8 mouse cellular contexts compared by ENCODE assay signal in the genomic region with DNA sequence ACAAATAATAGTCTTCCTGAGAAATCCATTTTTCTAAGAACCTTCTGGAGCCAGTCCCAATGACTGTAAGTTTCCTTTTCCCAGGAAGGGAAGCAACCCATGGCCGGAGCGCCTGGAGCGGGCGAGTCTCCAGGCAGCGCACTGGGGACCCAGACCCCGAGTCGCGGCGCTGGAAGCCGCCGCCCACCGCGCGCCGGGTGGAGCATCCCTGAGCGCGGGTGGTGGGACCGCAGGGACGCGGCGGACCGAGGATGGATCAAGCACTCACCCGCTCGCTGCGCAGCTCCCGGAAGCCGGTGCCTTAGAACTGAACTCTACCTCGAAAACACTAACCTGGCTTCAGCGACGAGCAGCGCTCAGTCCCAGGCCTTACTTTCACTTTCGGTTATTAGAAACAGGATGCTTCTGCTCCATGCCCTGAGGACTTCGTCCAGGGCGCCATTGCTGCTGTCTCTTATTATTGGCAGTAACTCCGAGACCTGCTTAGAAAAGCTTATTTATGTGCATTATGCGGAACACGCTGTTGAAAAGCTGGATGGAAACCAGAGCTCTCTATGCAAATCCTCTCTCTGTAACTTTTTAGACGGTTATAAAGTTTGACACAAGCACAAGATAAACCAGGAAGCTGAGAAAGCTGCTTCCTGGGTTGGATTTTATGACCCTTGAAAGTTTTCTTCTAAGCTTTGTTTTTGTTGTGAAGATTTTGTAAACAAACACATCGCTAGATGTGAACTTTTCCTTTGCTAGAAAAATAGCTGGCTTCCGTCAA. TPM values are rescaled to one million over a fixed set of nuclear protein-coding genes. Genes with fewer than 3 reads are reported as not detected.
DNase-seq lines count a peak whose midpoint lies in the region; ATAC-seq and TF ChIP-seq lines count a peak whose summit lies in the region.

No protein-coding gene starts in this region.

- no peaks in the 10 kb centered on the region for H3K27me3 ChIP-seq in MEL (ENCODE audit: control insufficient read depth in 1 of 2, insufficient read depth in 2 of 2, low read length in 2 of 2)
- no peaks in the 10 kb centered on the region for H3K27me3 ChIP-seq in forebrain, embryonic 11.5 days (ENCODE audit: control insufficient read depth, insufficient read depth, low read length)
- H3K27me3 ChIP-seq in lung, embryonic 15.5 days = no peaks in the 10 kb centered on the region

- peak; percentile 86 for ATAC-seq in forebrain, embryonic 11.5 days (replicated peaks; ENCODE audit: low FRiP score)
- ATAC-seq in lung, embryonic 15.5 days (ENCODE audit: borderline replicate concordance, extremely low read depth, low FRiP score, low TSS enrichment) = peak; percentile 87
- peak; percentile 92 for ATAC-seq in neutrophil, adult 5-6 weeks (ENCODE audit: extremely low read depth, insufficient number of reproducible peaks, low FRiP score, poor library complexity, severe bottlenecking)

- no peak for TF ChIP-seq CTCF in MEL (IDR thresholded peaks at IDR 0.05 in 2 of 3, conservative IDR thresholded peaks at IDR 0.05 in 1 of 3; ENCODE audit: control insufficient read depth in 1 of 3, insufficient read depth in 1 of 3, low read depth in 2 of 3, low read length in 3 of 3, poor library complexity in 1 of 3, severe bottlenecking in 1 of 3)

- peak overlapping the region; percentile 71 for H3K4me2 ChIP-seq in forebrain, embryonic 11.5 days (ENCODE audit: low read depth, low read length, severe bottlenecking)
- peak overlapping the region; percentile 65 for H3K4me2 ChIP-seq in lung, embryonic 15.5 days

- peak overlapping the region; percentile 91 for H3K27ac ChIP-seq in MEL (ENCODE audit: control insufficient read depth, low read depth, low read length)
- no peak overlapping the region for H3K27ac ChIP-seq in forebrain, embryonic 11.5 days (ENCODE audit: low read depth, low read length)
- H3K27ac ChIP-seq in lung, embryonic 15.5 days = peak overlapping the region; percentile 90

- WGBS in forebrain, embryonic 11.5 days = 4% methylated on average over 40 of the region's 40 CpGs
- WGBS in large intestine, adult 2 months = 3% methylated on average over 40 of the region's 40 CpGs
- 2% methylated on average over 40 of the region's 40 CpGs for WGBS in lung, embryonic 15.5 days

- no peaks in the 10 kb centered on the region for H3K79me2 ChIP-seq in MEL (ENCODE audit: control insufficient read depth, insufficient read depth, low read length, poor library complexity)

- DNase-seq in MEL (ENCODE audit: low read depth, low spot score) = peak; percentile 79
- peak; percentile 30 for DNase-seq in c-Kit-positive CD71-negative TER-119-negative erythroid progenitor cells, embryonic 14.5 days (ENCODE audit: low read depth)
- peak; percentile 74 for DNase-seq in forebrain, embryonic 11.5 days (ENCODE audit: low spot score)
- peak; percentile 28 for DNase-seq in heart, postnatal 25 days (ENCODE audit: low spot score)
- DNase-seq in large intestine, adult 2 months (ENCODE audit: low read depth, low spot score) = peak; percentile 57
- DNase-seq in thymus, postnatal 10 days (ENCODE audit: low spot score in 2 of 2) = peak; percentile 48 to 53

- TF ChIP-seq EP300 in MEL (IDR thresholded peaks at IDR 0.05; ENCODE audit: low read depth in 1 of 2, low read length in 2 of 2) = no peak

- peak overlapping the region; percentile 73 to 77 for H3K4me3 ChIP-seq in MEL (ENCODE audit: control insufficient read depth in 1 of 2, insufficient read depth in 1 of 2, low read depth in 2 of 2, low read length in 2 of 2)
- peak overlapping the region; percentile 56 for H3K4me3 ChIP-seq in forebrain, embryonic 11.5 days (ENCODE audit: low read depth, low read length)
- H3K4me3 ChIP-seq in lung, embryonic 15.5 days = peak overlapping the region; percentile 65

- intact Hi-C loops in heart, postnatal 25 days (cut with DNase I) = loop anchor here (2.0 to 10.0 kb wide), 2 partner anchors 100 to 452 kb away; a partner anchor contains a TSS

- peak overlapping the region; percentile 81 for H3K9ac ChIP-seq in MEL (ENCODE audit: control insufficient read depth, low read depth, low read length, poor library complexity, severe bottlenecking)
- H3K9ac ChIP-seq in forebrain, embryonic 11.5 days (ENCODE audit: low read length) = peak overlapping the region; percentile 75
- H3K9ac ChIP-seq in lung, embryonic 15.5 days = peak overlapping the region; percentile 68

- H3K36me3 ChIP-seq in MEL (ENCODE audit: control insufficient read depth in 1 of 2, insufficient read depth in 2 of 2, low read length in 2 of 2) = peaks cover 0 to 3% of the 10 kb centered on the region in 2 experiments; a peak in 1 of 4 replicates
- no peaks in the 10 kb centered on the region for H3K36me3 ChIP-seq in forebrain, embryonic 11.5 days (ENCODE audit: control insufficient read depth, insufficient read depth, low read length)
- no peaks in the 10 kb centered on the region for H3K36me3 ChIP-seq in lung, embryonic 15.5 days

- TF ChIP-seq POLR2A in MEL (IDR thresholded peaks at IDR 0.05; ENCODE audit: control insufficient read depth in 1 of 2, insufficient read depth in 1 of 2, low read depth in 1 of 2, low read length in 2 of 2, poor library complexity in 1 of 2) = peak; percentile 42 to 52; a peak in 2 of 4 replicates

- no peak for TF ChIP-seq RAD21 in MEL (IDR thresholded peaks at IDR 0.05; ENCODE audit: low read depth, low read length)

- H3K9me3 ChIP-seq in MEL (replicated peaks; ENCODE audit: insufficient read depth, low read length) = no peaks in the 10 kb centered on the region
- no peaks in the 10 kb centered on the region for H3K9me3 ChIP-seq in forebrain, embryonic 11.5 days (ENCODE audit: control insufficient read depth, low read length)
- H3K9me3 ChIP-seq in lung, embryonic 15.5 days = no peaks in the 10 kb centered on the region

- no peaks in the 10 kb centered on the region; a peak in 1 of 4 replicates for H3K4me1 ChIP-seq in MEL (ENCODE audit: control insufficient read depth in 1 of 2, insufficient read depth in 2 of 2, low read length in 2 of 2)
- H3K4me1 ChIP-seq in forebrain, embryonic 11.5 days (replicated peaks; ENCODE audit: control insufficient read depth, insufficient read depth, low read length) = no peaks in the 10 kb centered on the region
- H3K4me1 ChIP-seq in lung, embryonic 15.5 days = peaks cover 7% of the 10 kb centered on the region

TF ChIP-seq in MEL, 35 proteins besides CTCF, POLR2A, EP300 and RAD21:
- peak; percentile 10; the same call in 1 of the 2 replicates for TF ChIP-seq SIN3A (IDR thresholded peaks at IDR 0.05; ENCODE audit: low read length)
- 0 out of 2 replicates have a peak, but pooled peaks have one; percentile 3 for TF ChIP-seq MAX (IDR thresholded peaks at IDR 0.05; ENCODE audit: low read length)
- TF ChIP-seq ZC3H11A (IDR thresholded peaks at IDR 0.05; ENCODE audit: low read depth, low read length) = 0 out of 2 replicates have a peak, but pooled peaks have one; percentile 1
- no peak for TF ChIP-seq E2F4 (IDR thresholded peaks at IDR 0.05; ENCODE audit: borderline replicate concordance, low read depth, low read length)
- peak; percentile 8; the same call in 1 of the 2 replicates for TF ChIP-seq NELFE (IDR thresholded peaks at IDR 0.05; ENCODE audit: low read depth, low read length)
- TF ChIP-seq MAZ (IDR thresholded peaks at IDR 0.05; ENCODE audit: low read depth, low read length) = no peak
- peak; percentile 57; the same call in 1 of the 2 replicates for TF ChIP-seq ETS1 (IDR thresholded peaks at IDR 0.05; ENCODE audit: low read depth, low read length)
- TF ChIP-seq HCFC1 (IDR thresholded peaks at IDR 0.05; ENCODE audit: low read depth, low read length) = peak; percentile 22; the same call in 1 of the 2 replicates
- no peak for TF ChIP-seq CHD2 (IDR thresholded peaks at IDR 0.05; ENCODE audit: low read length)
- peak; percentile 47; the same call in 1 of the 2 replicates for TF ChIP-seq TBP (IDR thresholded peaks at IDR 0.05; ENCODE audit: low read depth, low read length)
- 0 out of 2 replicates have a peak, but pooled peaks have one; percentile 31 for TF ChIP-seq ZMIZ1 (IDR thresholded peaks at IDR 0.05; ENCODE audit: low read depth, low read length)
- TF ChIP-seq ELF1 (IDR thresholded peaks at IDR 0.05; ENCODE audit: low read depth, low read length) = peak; percentile 64; the same call in 1 of the 2 replicates
- no peak for TF ChIP-seq GABPA (IDR thresholded peaks at IDR 0.05; ENCODE audit: low read depth, low read length)
- no peak for TF ChIP-seq USF2 (IDR thresholded peaks at IDR 0.05; ENCODE audit: borderline replicate concordance in 1 of 2, insufficient read depth in 1 of 2, low read depth in 1 of 2, low read length in 2 of 2)
- 0 out of 2 replicates have a peak, but pooled peaks have one; percentile 16 for TF ChIP-seq MXI1 (IDR thresholded peaks at IDR 0.05; ENCODE audit: low read depth, low read length)

RNA-seq across cellular contexts. Expression of a gene that starts 0.5 kb away (rescaled TPM):
- total RNA-seq in MEL (2012; rRNA removed) = 9.6 and 14.1 TPM in 2 replicates
- polyA plus RNA-seq in MEL (2012; ENCODE audit: insufficient read depth in 1 of 2, insufficient read length in 2 of 2, low read depth in 1 of 2, low replicate concordance in 2 of 2, missing spikeins in 1 of 2) = 10 to 100 TPM in 1 of 2 experiments, not detected in 1; 12.1 TPM
- 6.0 and 6.7 TPM in 2 replicates for polyA plus RNA-seq in forebrain, embryonic 11.5 days (2014; fragmentation: Nextera tagmentation; extraction: Ambion mirVana)
- total RNA-seq in heart, postnatal 25 days (2021) = 1 to 10 TPM; 5.6 to 6.4 TPM
- polyA plus RNA-seq in large intestine, adult 2 months (2012; rRNA removed) = 18.8 and 24.8 TPM in 2 replicates
- 23.5 and 28.5 TPM in 2 replicates for polyA plus RNA-seq in lung, embryonic 15.5 days (2015; fragmentation: Nextera tagmentation; extraction: Ambion mirVana)
- 89.3 and 93.8 TPM in 2 replicates for total RNA-seq in neutrophil, adult 5-6 weeks (2017)

RNA-seq across cellular contexts. Expression of a gene that starts 37.9 kb away (rescaled TPM):
- total RNA-seq in MEL (2012; rRNA removed) = 35.4 and 37.9 TPM in 2 replicates
- 100 to 1,000 TPM in 1 of 2 experiments, 10 to 100 TPM in 1; 64.3 to 321 TPM for polyA plus RNA-seq in MEL (2012; ENCODE audit: insufficient read depth in 1 of 2, insufficient read length in 2 of 2, low read depth in 1 of 2, low replicate concordance in 2 of 2, missing spikeins in 1 of 2)
- polyA plus RNA-seq in forebrain, embryonic 11.5 days (2014; fragmentation: Nextera tagmentation; extraction: Ambion mirVana) = 7.2 and 8.6 TPM in 2 replicates
- 1 to 10 TPM; 3.9 to 4.4 TPM for total RNA-seq in heart, postnatal 25 days (2021)
- 5.2 TPM in 2 replicates for polyA plus RNA-seq in large intestine, adult 2 months (2012; rRNA removed)
- polyA plus RNA-seq in lung, embryonic 15.5 days (2015; fragmentation: Nextera tagmentation; extraction: Ambion mirVana) = 19.6 and 22.0 TPM in 2 replicates
- total RNA-seq in neutrophil, adult 5-6 weeks (2017) = 34.3 and 40.2 TPM in 2 replicates

Comparison
In these comparisons a context has a peak if more than half of its experiments do, and no peak if none do; other contexts are left out.
1. DNase-seq: peak in every context shown above with its lines; median percentile 79 in MEL; 74 in forebrain, embryonic 11.5 days; 57 in large intestine, adult 2 months; 50 in thymus, postnatal 10 days; 30 in c-Kit-positive CD71-negative TER-119-negative erythroid progenitor cells, embryonic 14.5 days; 28 in heart, postnatal 25 days.